Comparison of ENCODE assay signal across 7 mouse cellular contexts in genomic region chr13:58402003-58402743, GRCm38 (mm10). TPM values are rescaled to one million over a fixed set of nuclear protein-coding genes. Genes with fewer than 3 reads are reported as not detected.
DNase-seq lines count a peak whose midpoint lies in the region; ATAC-seq and TF ChIP-seq lines count a peak whose summit lies in the region.

Rmi1 (plus strand) TSS chr13:58402248.

- H3K36me3 ChIP-seq in embryonic facial prominence, embryonic 11.5 days (replicated peaks; ENCODE audit: control insufficient read depth, insufficient read depth, low read depth, low read length) = peaks cover 5% of the 10 kb centered on the region
- peaks cover 19% of the 10 kb centered on the region for H3K36me3 ChIP-seq in limb, embryonic 12.5 days
- H3K36me3 ChIP-seq in midbrain, embryonic 15.5 days (replicated peaks) = peaks cover 6% of the 10 kb centered on the region
- H3K36me3 ChIP-seq in spleen, adult 2 months (ENCODE audit: control insufficient read depth, insufficient read depth, low read length) = peaks cover 15% of the 10 kb centered on the region

- peak within 1 kb of the TSS; percentile 69 for H3K4me2 ChIP-seq in embryonic facial prominence, embryonic 11.5 days (ENCODE audit: low read depth, low read length)
- H3K4me2 ChIP-seq in limb, embryonic 12.5 days = peak within 1 kb of the TSS; percentile 76
- H3K4me2 ChIP-seq in midbrain, embryonic 15.5 days = peak within 1 kb of the TSS; percentile 86

- DNase-seq in adrenal gland, postnatal 14 days = peak; percentile 99
- DNase-seq in embryonic facial prominence, embryonic 11.5 days (ENCODE audit: low spot score) = peak; percentile 99
- DNase-seq in heart, adult 11 months = peak; percentile 100
- peak; percentile 99 for DNase-seq in kidney, adult 18-20 months
- DNase-seq in spleen, adult 2 months (ENCODE audit: low read depth in 1 of 2, low spot score in 2 of 2) = peak; percentile 95 to 97

- no peaks in the 10 kb centered on the region for H3K27me3 ChIP-seq in embryonic facial prominence, embryonic 11.5 days (ENCODE audit: control insufficient read depth, insufficient read depth, low read length)
- no peaks in the 10 kb centered on the region for H3K27me3 ChIP-seq in limb, embryonic 12.5 days
- H3K27me3 ChIP-seq in midbrain, embryonic 15.5 days (replicated peaks) = no peaks in the 10 kb centered on the region
- no peaks in the 10 kb centered on the region for H3K27me3 ChIP-seq in spleen, adult 2 months (ENCODE audit: control insufficient read depth, insufficient read depth, low read length)

- no peaks in the 10 kb centered on the region for H3K9me3 ChIP-seq in embryonic facial prominence, embryonic 11.5 days (replicated peaks; ENCODE audit: control insufficient read depth, low read length)
- no peaks in the 10 kb centered on the region for H3K9me3 ChIP-seq in limb, embryonic 12.5 days
- no peaks in the 10 kb centered on the region for H3K9me3 ChIP-seq in midbrain, embryonic 15.5 days

- ATAC-seq in embryonic facial prominence, embryonic 11.5 days (replicated peaks; ENCODE audit: insufficient number of reproducible peaks, low FRiP score, low TSS enrichment, low read depth) = peak; percentile 93
- peak; percentile 93 for ATAC-seq in limb, embryonic 12.5 days (ENCODE audit: insufficient number of reproducible peaks, insufficient read depth, low FRiP score, low TSS enrichment, low read depth)
- ATAC-seq in midbrain, embryonic 15.5 days (replicated peaks) = peak; percentile 97

- H3K27ac ChIP-seq in embryonic facial prominence, embryonic 11.5 days (replicated peaks; ENCODE audit: low read depth, low read length) = peak within 1 kb of the TSS; percentile 97
- H3K27ac ChIP-seq in limb, embryonic 12.5 days = peak within 1 kb of the TSS; percentile 99
- peak within 1 kb of the TSS; percentile 100 for H3K27ac ChIP-seq in midbrain, embryonic 15.5 days
- peak within 1 kb of the TSS; percentile 99 for H3K27ac ChIP-seq in spleen, adult 2 months (ENCODE audit: insufficient read depth, low read length)

- peak within 1 kb of the TSS; percentile 99 for H3K9ac ChIP-seq in embryonic facial prominence, embryonic 11.5 days (replicated peaks; ENCODE audit: low read length)
- peak within 1 kb of the TSS; percentile 100 for H3K9ac ChIP-seq in limb, embryonic 12.5 days (replicated peaks)
- peak within 1 kb of the TSS; percentile 99 for H3K9ac ChIP-seq in midbrain, embryonic 15.5 days

- under 1% methylated on average over 82 of the region's 91 CpGs for WGBS in embryonic facial prominence, embryonic 11.5 days
- under 1% methylated on average over 91 of the region's 91 CpGs for WGBS in limb, embryonic 12.5 days
- WGBS in midbrain, embryonic 15.5 days = under 1% methylated on average over 90 of the region's 91 CpGs
- whole genome bisulfite sequencing in spleen, adult 2 months = under 1% methylated on average over 89 of the region's 91 CpGs

- peak within 1 kb of the TSS; percentile 96 for H3K4me3 ChIP-seq in embryonic facial prominence, embryonic 11.5 days (ENCODE audit: low read depth, low read length)
- peak within 1 kb of the TSS; percentile 96 for H3K4me3 ChIP-seq in limb, embryonic 12.5 days (replicated peaks)
- peak within 1 kb of the TSS; percentile 100 for H3K4me3 ChIP-seq in midbrain, embryonic 15.5 days
- H3K4me3 ChIP-seq in spleen, adult 2 months (ENCODE audit: extremely low read depth, insufficient read depth, insufficient read length) = peak within 1 kb of the TSS; percentile 85

- H3K4me1 ChIP-seq in embryonic facial prominence, embryonic 11.5 days (ENCODE audit: control insufficient read depth, insufficient read depth, low read length) = no peaks in the 10 kb centered on the region
- H3K4me1 ChIP-seq in limb, embryonic 12.5 days (replicated peaks) = no peaks in the 10 kb centered on the region; the same call in 1 of the 2 replicates
- H3K4me1 ChIP-seq in midbrain, embryonic 15.5 days = peaks cover 7% of the 10 kb centered on the region
- H3K4me1 ChIP-seq in spleen, adult 2 months (ENCODE audit: control insufficient read depth, insufficient read depth, insufficient read length) = no peaks in the 10 kb centered on the region

- peak; percentile 98 for TF ChIP-seq POLR2A in spleen, adult 2 months (IDR thresholded peaks at IDR 0.05; ENCODE audit: low read depth, low read length)

- no peak for TF ChIP-seq CTCF in spleen, adult 2 months (IDR thresholded peaks at IDR 0.05; ENCODE audit: extremely low read depth, insufficient read depth, insufficient read length, insufficient replicate concordance)

RNA-seq across cellular contexts. Expression of gene Rmi1, which starts in this region (rescaled TPM):
- total RNA-seq in adrenal gland, postnatal 14 days (2021) = 18.6 and 19.3 TPM in 2 replicates
- polyA plus RNA-seq in embryonic facial prominence, embryonic 11.5 days (2014; fragmentation: Nextera tagmentation; extraction: Ambion mirVana) = 34.4 and 37.0 TPM in 2 replicates
- 31.2 and 33.0 TPM in 2 replicates for polyA plus RNA-seq in limb, embryonic 12.5 days (2016; fragmentation: Nextera tagmentation; extraction: Ambion mirVana)
- 20.8 and 22.2 TPM in 2 replicates for polyA plus RNA-seq in midbrain, embryonic 15.5 days (2015; fragmentation: Nextera tagmentation; extraction: Ambion mirVana)
- polyA plus RNA-seq in spleen, adult 2 months (2012; rRNA removed) = 9.4 and 10.9 TPM in 2 replicates

Comparison
In these comparisons a context has a peak if more than half of its experiments do, and no peak if none do; other contexts are left out.
1. Peak in every context shown above with its lines: DNase-seq, ATAC-seq, H3K4me3 ChIP-seq and H3K27ac ChIP-seq.